Mouse (Mus musculus): ENCODE measurements around the gene Lrig2. TPM values are rescaled to one million over a fixed set of nuclear protein-coding genes. Genes with fewer than 3 reads are reported as not detected.
A peak's percentile ranks its signal among the peaks of the same experiment; 100 is the strongest.
"Not testable (repeated sequence)": the region's sequence is repeated elsewhere in the genome, so short reads cannot be mapped to it uniquely, and the experiment has no call there.

Gene Lrig2
- total RNA-seq, 2 experiments from 2014 or later, result 5.4 to 5.8 TPM

DNA sequence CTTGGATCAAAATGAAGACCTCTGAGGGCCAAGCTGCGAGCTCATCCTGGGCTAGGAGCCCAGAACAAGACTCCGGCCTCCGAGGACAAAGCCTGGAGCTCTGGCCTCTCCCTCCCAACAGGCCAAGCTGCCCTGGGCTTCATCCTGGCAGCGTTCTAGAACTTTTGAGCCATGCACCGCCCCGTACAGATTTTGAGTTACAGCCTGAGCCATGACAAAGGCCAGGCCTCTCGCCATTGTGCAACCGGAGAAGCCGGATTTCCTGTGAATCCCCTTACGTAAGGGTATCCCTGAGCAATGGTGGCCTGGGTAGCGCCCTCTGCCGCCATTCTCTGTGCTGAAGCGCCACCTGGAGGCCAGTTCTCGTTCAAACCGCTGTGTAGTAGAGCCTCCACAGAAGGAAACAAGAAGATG is 69.8 kb downstream of the Lrig2 start:
- Histone ChIP-seq H3K27ac (peak overlapping the region; percentile 76), H3K4me3 (peak overlapping the region; percentile 73)
- peak; percentile 95 for DNase-seq
- peak; percentile 98; the same call in 1 of the 2 replicates for TF ChIP-seq CTCF (IDR thresholded peaks at IDR 0.05)
- intact Hi-C loops (cut with DNase I), result loop anchor here (5.0 to 10.0 kb wide), 5 partner anchors 220 to 1513 kb away; partner anchors contain the start of genes Magi3, Rsbn1 and Wdr77

DNA sequence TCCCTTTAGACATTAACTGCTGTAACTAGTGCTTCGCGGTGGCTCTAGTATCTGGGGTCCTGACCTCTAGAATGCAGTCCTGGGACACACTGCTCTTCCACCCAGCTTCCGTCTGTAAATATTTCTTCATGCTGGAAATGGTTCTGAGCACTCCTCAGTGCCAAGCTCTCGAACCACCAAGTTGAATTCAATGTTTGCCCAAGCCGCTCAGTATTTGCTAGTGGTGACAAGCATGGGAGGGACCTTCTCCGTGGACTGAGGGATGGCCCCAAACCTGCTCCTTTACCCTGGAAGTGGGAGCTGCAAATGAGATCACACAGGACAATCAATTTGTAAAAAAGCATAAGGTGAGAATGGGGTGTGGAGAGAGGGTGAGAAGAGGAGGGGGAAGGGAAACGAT is 70.3 kb downstream of the Lrig2 start:
- TF ChIP-seq CTCF (IDR thresholded peaks at IDR 0.05), result no peak
- DNase-seq, result no peak
- intact Hi-C loops (cut with DNase I), result loop anchor here (5.0 to 10.0 kb wide), 5 partner anchors 219 to 1513 kb away; partner anchors contain the start of genes Magi3, Rsbn1 and Wdr77
- H3K4me3 ChIP-seq, result peak overlapping the region; percentile 73
- peak overlapping the region; percentile 76 for H3K27ac ChIP-seq

DNA sequence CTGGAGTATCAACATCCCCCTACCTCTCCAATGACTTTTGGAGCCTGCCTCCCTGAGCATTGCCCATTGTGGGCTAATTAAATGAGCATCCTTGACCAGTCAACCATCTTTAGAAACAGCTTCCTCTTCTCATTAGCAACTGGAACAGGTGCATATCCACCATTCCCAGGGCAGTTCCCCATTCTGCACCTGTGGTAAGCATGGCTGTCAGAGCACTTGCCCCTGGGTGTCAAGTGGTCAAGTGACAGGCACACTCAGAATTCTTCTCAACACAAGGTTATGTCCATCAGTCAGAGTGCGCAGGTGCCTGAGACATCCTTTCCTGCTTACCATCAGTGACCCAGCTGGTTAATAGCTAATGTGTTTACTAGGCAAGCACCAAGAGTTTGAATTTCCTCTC is 72.9 kb downstream of the Lrig2 start:
- H3K27ac ChIP-seq, result no peak overlapping the region
- H3K4me3 ChIP-seq, result no peak overlapping the region
- intact Hi-C loops (cut with DNase I), result no loop called here
- no peak for TF ChIP-seq CTCF (IDR thresholded peaks at IDR 0.05)
- DNase-seq, result no peak

DNA sequence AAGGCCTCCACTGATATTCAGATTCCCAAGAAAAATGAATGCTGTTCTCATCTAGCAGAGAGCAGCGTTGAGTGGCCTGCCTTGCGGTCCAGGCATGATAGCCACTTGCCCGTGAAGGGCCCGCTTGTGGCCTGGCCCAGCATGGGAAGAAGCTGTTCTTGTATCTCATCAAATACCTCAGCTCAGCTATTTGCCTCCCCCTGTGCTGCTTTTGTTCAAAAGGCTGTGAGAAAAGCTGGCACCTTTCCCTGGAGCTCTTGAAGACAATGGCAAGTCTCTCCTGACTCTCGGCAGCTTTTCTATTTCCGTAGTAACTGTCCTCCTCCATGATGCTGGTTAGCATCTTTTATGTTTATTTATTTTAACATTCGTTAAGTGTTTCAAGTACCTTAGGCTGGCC is 74.1 kb downstream of the Lrig2 start:
- Histone ChIP-seq H3K4me3 (no peak overlapping the region), H3K27ac (no peak overlapping the region)
- no peak for TF ChIP-seq CTCF (IDR thresholded peaks at IDR 0.05)
- intact Hi-C loops (cut with DNase I), result no loop called here
- no peak for DNase-seq

DNA sequence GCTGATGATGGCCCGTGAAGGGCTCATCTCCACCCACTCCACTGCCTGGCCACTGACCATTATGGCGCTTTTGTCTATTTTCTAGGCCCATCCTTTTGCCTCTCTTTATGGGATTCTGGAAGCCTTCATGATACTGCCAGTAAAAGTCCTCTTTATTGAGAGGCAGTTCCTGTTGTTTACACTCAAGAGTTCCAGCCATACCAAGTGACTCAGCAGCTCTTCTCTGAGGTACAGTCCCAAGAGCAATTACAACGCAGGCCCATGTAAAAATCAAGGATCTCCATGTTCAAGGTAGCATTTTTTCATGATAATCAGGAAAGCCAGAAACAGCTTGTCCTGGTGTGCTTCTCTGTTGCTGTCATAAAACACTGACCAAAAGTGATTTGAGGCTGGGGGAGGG is 75.8 kb downstream of the Lrig2 start:
- Histone ChIP-seq H3K4me3 (no peak overlapping the region), H3K27ac (no peak overlapping the region)
- no peak for TF ChIP-seq CTCF (IDR thresholded peaks at IDR 0.05)
- intact Hi-C loops (cut with DNase I), result no loop called here
- no peak for DNase-seq

DNA sequence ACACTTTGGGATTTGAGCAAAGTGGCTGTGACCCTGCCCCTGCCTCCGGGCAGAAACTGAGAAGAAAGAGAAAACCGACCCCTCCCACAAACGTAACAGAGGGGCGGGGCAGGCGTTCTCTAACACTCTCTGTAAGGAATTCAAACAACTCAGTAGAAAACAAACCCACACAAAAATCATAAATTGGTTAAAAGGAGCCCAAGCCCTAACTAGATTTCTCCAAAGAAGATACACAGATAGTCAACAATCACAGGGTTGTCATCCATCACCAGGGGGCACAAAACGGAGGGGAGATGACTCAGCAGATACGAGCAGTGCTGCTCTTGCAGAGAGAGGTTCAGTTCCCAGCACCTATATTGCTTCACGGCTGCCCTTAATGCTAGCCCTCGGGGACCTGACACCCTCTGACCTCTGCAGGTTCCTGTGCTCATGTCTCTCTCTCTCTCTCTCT is 77.4 kb downstream of the Lrig2 start:
- Histone ChIP-seq H3K4me3 (peak overlapping the region; percentile 55), H3K27ac (0 out of 2 replicates have a peak overlapping the region, but pooled peaks have one; percentile 12)
- no peak for TF ChIP-seq CTCF (IDR thresholded peaks at IDR 0.05)
- intact Hi-C loops (cut with DNase I), result no loop called here
- DNase-seq, result peak; percentile 40

DNA sequence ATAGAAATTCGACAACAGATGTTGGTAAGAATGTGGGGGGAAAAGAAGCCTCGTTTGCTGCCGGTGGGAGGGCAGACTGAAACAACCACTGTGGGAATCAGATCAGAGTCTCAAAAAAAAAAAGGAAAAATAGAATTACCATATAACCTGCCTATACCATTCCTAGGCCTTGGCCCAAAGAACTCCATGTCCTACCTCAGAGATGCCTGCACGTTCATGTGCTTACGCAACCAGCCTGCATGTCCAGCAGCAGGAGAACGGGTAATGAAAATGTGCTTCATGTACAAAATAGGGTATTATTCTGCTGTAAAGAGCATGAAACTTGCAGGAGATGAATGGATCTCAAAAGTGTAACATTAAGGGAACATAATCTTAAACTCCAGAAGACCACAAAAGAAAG is 79.1 kb downstream of the Lrig2 start:
- DNase-seq, result no peak
- TF ChIP-seq CTCF (IDR thresholded peaks at IDR 0.05), result no peak
- no peak overlapping the region for H3K27ac ChIP-seq
- no peak overlapping the region for H3K4me3 ChIP-seq
- intact Hi-C loops (cut with DNase I), result no loop called here

DNA sequence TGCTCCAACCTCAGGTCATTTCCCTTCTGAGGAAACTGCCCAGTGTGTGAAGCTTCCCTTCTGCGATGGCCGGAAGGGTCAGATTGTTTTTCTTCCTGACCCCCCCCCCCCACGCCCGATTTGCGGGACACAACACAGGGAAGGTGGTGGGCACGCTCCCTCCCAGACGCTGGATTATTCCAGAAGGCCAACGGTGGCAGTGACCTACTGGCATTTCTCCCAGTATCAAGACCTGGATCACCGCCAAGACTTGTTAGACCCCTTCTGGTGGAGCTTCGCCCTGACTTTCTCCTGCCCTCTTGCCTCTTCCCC is 79.9 kb downstream of the Lrig2 start:
- intact Hi-C loops (cut with DNase I), result no loop called here
- peak overlapping the region; percentile 15; the same call in 1 of the 2 replicates for H3K4me3 ChIP-seq
- H3K27ac ChIP-seq, result peak overlapping the region; percentile 70
- TF ChIP-seq CTCF (IDR thresholded peaks at IDR 0.05), result no peak
- peak; percentile 28 for DNase-seq

DNA sequence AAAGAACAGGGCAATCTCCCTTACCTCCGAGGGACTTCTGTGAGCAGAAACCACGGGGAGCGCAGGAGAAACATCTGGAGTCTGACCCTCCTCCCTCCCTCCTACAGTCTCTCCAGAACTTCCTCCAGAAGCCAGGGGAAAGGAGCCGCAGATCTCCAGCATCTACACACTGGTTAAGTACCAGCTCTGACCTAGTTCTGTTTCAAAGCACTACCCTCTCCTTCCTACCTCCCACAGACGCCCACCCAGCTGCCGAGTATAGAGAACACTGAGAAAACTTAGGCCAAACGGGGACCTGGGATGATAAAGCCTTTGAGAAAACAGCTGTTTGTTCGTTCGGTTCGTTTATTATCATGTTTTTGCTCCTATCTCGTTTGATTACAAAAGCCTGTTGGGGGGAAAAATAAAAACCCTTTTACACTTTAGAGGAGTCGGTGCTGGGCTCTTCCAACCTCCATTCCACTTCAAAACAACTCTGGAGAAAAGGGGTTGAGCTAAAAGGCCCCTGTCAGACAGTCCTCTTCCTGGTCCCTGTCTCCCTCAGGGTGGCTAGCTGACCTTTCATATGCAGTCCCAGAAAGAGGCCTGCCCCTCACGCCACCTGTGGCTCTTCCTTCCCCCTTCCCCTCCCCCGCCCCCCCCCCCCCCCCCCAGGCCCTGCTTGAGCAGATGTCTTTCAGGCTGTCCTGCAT is 80.4 kb downstream of the Lrig2 start:
- TF ChIP-seq CTCF (IDR thresholded peaks at IDR 0.05), result no peak
- Histone ChIP-seq H3K27ac (peak overlapping the region; percentile 74), H3K4me3 (peak overlapping the region; percentile 30)
- DNase-seq, result no peak
- intact Hi-C loops (cut with DNase I), result no loop called here

DNA sequence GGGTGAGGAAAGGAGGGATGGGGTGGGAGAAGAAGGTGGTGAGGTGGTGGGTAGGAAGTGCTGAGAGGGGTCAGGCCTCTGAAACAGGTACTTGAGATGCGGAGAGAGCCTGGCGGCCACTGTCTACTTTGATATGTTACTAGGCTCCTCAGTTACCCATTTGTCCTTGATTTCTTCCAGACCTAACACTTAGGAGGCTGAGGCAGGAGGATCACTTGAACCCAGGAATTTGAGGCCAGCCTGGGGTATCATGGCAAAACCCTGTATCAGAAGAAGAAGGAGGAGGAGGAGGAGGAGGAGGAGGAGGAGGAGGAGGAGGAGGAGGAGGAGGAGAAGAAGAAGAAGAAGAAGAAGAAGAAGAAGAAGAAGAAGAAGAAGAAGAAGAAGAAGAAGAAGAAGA is 84.4 kb downstream of the Lrig2 start:
- intact Hi-C loops (cut with DNase I); H3K4me3 ChIP-seq; DNase-seq; H3K27ac ChIP-seq: not testable (repeated sequence)

DNA sequence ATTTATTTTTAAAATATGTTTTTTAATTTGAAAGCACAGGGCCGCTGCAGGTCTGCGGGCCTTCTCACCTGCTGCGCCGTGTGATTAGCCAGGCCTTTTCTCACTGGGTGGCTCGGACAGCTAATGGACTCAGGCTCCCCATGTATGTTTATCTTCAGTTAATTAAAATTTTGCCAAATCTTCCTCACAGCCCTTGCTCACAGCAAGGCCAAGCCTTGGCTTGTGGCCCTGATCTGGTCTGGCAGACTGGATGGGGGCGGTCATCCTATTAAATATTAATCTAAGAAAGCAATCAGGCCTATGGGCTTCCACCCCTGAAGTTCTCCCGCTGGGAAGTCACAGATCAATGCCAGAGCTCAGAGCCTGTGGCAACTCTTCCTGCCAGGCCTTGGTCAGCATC is 87.4 kb downstream of the Lrig2 start:
- DNase-seq, result no peak
- Histone ChIP-seq H3K27ac (no peak overlapping the region), H3K4me3 (no peak overlapping the region)
- intact Hi-C loops (cut with DNase I), result no loop called here
- TF ChIP-seq CTCF (IDR thresholded peaks at IDR 0.05), result no peak

DNA sequence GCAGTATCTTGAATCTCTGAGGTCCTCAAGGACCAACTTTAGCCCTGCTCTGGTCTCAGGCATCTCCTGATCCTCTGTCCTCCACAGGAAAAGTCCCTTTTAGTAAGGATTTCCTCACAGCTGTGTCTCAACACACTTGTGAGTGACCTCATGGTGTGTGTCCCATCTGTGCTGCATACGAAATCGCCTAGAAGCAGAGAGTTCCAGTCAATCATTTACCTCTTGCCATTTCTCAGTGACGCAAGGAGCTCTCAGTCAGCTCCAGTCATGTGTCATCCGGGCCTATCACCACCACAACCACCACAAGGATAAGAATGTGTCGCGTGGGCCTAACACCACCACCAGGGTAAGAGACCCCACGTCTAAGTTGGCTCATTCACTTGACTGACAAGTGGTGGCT is 90.8 kb downstream of the Lrig2 start:
- DNase-seq, result no peak
- H3K4me3 ChIP-seq, result no peak overlapping the region
- no peak for TF ChIP-seq CTCF (IDR thresholded peaks at IDR 0.05)
- no peak overlapping the region for H3K27ac ChIP-seq
- intact Hi-C loops (cut with DNase I), result no loop called here

DNA sequence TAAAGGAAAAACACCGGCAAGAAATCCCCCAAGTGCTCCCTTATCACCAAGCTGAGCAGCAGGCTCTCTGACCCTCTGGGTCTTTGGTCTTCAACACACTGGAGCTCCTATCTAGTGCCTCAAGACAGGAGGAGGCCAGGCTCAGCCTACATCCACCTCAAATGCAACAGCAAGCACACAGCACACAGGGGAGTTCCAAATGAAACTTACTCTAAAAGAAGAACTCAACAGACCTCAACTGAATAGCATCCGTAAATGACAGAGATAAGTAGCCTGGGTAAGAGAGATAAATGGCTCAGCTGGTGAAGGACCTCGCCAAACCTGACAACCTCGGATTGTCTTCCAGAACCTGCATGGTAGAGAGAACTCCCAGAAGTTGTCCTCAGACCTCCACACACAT is 91.7 kb downstream of the Lrig2 start:
- intact Hi-C loops (cut with DNase I), result no loop called here
- no peak for DNase-seq
- H3K27ac ChIP-seq, result no peak overlapping the region
- no peak for TF ChIP-seq CTCF (IDR thresholded peaks at IDR 0.05)
- no peak overlapping the region for H3K4me3 ChIP-seq

DNA sequence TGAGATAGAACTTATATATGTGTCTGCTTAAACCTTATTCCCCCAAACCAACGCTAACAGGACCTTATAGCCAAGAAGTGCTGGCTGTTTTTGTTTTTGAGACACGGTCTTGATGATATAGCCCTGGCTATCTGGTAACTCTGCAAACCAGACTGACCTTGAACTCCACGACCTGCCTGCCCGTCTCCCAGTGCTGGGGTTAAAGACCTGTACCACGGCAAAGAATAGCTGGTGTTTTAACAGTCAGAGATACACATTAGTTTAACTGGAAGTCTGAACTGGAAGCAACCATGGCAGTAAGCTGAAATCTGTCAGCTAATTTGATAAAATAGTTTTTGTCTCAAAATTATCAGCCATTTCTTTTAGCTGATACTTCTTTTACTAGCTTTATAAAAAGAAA is 94.9 kb downstream of the Lrig2 start:
- Histone ChIP-seq H3K4me3 (no peak overlapping the region), H3K27ac (no peak overlapping the region)
- intact Hi-C loops (cut with DNase I), result no loop called here
- DNase-seq, result no peak
- no peak for TF ChIP-seq CTCF (IDR thresholded peaks at IDR 0.05)
